Mouse (Mus musculus): ENCODE results near the gene Cyp2f2. TPM values are rescaled to one million over a fixed set of nuclear protein-coding genes. Genes with fewer than 3 reads are reported as not detected.

Gene Cyp2f2
- polyA plus RNA-seq, 1 experiment from 2014 or later: not detected

- Histone ChIP-seq H3K36me3 (ENCODE audit: control insufficient read depth, insufficient read depth, low read length) (peaks cover 7% of the 10 kb centered on the region), H3K4me1 (ENCODE audit: control insufficient read depth, insufficient read depth, low read length) (peaks cover 5% of the 10 kb centered on the region), H3K27me3 (ENCODE audit: control insufficient read depth, insufficient read depth, low read length) (no peaks in the 10 kb centered on the region), H3K27ac (ENCODE audit: low read depth, low read length) (peak overlapping the region; percentile 82), H3K4me3 (ENCODE audit: low read depth, low read length) (peak overlapping the region; percentile 63), H3K4me2 (ENCODE audit: low read depth, low read length) (peak overlapping the region; percentile 47), H3K9me3 (ENCODE audit: control insufficient read depth, low read length) (no peaks in the 10 kb centered on the region), H3K9ac (replicated peaks; ENCODE audit: low read depth, low read length) (peak overlapping the region; percentile 18)
- 48% methylated on average over 16 of the region's 16 CpGs for WGBS
- ATAC-seq (ENCODE audit: low read depth): no peak; the same call in 1 of the 2 replicates
These were observed 59.7 kb downstream of the Cyp2f2 start for GRCm38 (mm10) chr7:27179217-27179918.

DNA sequence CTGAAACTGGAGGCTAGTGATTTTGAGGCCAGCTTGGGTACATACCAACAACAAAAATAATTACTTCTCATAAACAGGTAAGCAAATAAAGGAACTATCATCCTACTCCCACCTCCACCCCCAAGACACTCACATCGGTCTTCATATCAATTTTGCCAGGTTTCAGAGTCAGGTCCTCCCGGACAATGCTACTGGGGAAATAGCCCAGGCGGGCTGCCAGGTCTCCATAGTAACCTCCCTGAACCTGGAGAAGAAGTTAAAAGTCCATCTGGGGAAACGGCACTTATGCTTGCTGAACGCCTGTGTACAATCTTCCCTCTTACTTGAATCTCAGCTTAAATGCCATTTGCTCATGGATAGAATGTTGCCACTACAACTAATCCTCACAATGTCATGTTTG, 60.3 kb downstream of the Cyp2f2 start:
- WGBS: 45% methylated on average over 5 of the region's 5 CpGs
- Histone ChIP-seq H3K27ac (ENCODE audit: low read depth, low read length) (0 out of 2 replicates have a peak overlapping the region, but pooled peaks have one; percentile 82), H3K36me3 (ENCODE audit: control insufficient read depth, insufficient read depth, low read length) (peaks cover 13% of the 10 kb centered on the region), H3K4me1 (ENCODE audit: control insufficient read depth, insufficient read depth, low read length) (peaks cover 5% of the 10 kb centered on the region), H3K9me3 (ENCODE audit: control insufficient read depth, low read length) (no peaks in the 10 kb centered on the region), H3K9ac (replicated peaks; ENCODE audit: low read depth, low read length) (no peak overlapping the region), H3K4me2 (ENCODE audit: low read depth, low read length) (no peak overlapping the region), H3K4me3 (ENCODE audit: low read depth, low read length) (no peak overlapping the region), H3K27me3 (ENCODE audit: control insufficient read depth, insufficient read depth, low read length) (no peaks in the 10 kb centered on the region)
- no peak for ATAC-seq (ENCODE audit: low read depth)

DNA sequence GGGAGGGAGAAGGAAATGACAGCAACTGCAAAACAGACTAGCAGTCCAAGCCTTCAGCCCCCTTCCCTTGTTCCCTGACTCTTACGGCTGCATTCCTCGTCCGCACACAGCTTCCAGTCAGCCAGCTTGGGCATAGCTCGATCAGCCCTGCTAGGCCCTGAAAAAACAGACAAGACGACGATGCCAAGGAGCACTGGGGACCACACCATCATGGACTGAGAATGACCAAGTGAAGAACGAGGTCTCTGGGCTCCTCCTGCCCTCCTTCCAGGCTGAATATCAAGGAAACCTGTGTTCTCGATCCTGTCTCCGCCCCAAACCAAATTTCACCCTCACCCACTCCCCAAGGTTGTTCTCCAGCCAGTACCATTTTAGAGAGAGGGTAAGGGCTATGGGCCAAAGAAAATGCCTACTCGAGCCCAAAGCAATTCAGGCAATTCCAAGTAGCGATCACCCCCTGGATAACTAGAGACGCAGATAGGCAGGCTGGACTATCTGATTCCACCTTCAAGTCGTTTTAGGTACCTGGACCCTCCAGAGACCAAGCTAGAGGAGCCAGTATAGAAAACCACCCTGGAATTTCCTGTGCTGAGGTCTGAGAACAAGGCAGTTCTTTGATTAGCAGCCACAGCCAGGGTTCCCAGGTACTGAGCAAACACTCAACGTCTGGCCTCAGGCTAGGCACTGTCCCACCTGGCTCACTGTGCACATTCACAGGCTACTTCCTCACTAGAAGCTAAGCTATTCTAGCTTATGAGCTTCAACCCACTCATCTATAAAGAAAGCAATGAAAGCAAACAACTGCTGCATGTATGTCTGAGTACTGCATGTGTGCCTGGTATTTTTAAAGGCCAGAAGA, 61.4 kb downstream of the Cyp2f2 start, which contains the start of the genes Gm21983 and Mia:
Gm21983 (minus strand) TSS at position 250 of the 859 bp plus-strand sequence.
Mia (minus strand) TSS at position 321 of the 859 bp plus-strand sequence.
- WGBS: 68% methylated on average over 14 of the region's 14 CpGs
- H3K27ac ChIP-seq (ENCODE audit: low read depth, low read length): peak within 1 kb of the TSS; percentile 82; the same call in 1 of the 2 replicates
- no peaks in the 10 kb centered on the region for H3K9me3 ChIP-seq (ENCODE audit: control insufficient read depth, low read length)
- no peaks in the 10 kb centered on the region for H3K27me3 ChIP-seq (ENCODE audit: control insufficient read depth, insufficient read depth, low read length)
- H3K4me3 ChIP-seq (ENCODE audit: low read depth, low read length): no peak within 1 kb of the TSS
- H3K36me3 ChIP-seq (ENCODE audit: control insufficient read depth, insufficient read depth, low read length): peaks cover 16% of the 10 kb centered on the region
- H3K4me1 ChIP-seq (ENCODE audit: control insufficient read depth, insufficient read depth, low read length): peaks cover 5% of the 10 kb centered on the region
- H3K4me2 ChIP-seq (ENCODE audit: low read depth, low read length): no peak within 1 kb of the TSS
- no peak within 1 kb of the TSS for H3K9ac ChIP-seq (replicated peaks; ENCODE audit: low read depth, low read length)
- no peak for ATAC-seq (ENCODE audit: low read depth)

DNA sequence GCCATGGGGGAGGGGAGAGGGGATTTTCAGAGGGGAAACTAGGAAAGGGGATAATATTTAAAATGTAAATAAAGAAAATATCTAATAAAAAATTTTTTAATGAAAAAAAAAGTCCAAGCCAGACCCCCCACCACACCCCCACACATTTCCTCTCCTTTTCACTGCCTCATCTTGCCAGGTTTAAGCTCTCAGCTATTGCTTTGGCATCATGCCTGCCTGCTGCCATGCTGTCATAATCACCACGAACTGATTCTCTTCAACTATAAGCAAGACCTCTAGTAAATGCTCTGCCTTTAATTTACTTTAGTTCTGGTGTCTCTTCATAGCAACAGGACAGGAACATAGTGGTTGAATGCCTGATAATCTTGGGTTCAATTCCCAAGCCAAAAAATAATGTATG, 62.8 kb downstream of the Cyp2f2 start:
- no peak overlapping the region for H3K4me2 ChIP-seq (ENCODE audit: low read depth, low read length)
- no peak overlapping the region for H3K4me3 ChIP-seq (ENCODE audit: low read depth, low read length)
- no peak overlapping the region for H3K27ac ChIP-seq (ENCODE audit: low read depth, low read length)
- H3K9me3 ChIP-seq (ENCODE audit: control insufficient read depth, low read length): no peaks in the 10 kb centered on the region
- ATAC-seq (ENCODE audit: low read depth): no peak
- H3K4me1 ChIP-seq (ENCODE audit: control insufficient read depth, insufficient read depth, low read length): peaks cover 5% of the 10 kb centered on the region
- H3K36me3 ChIP-seq (ENCODE audit: control insufficient read depth, insufficient read depth, low read length): peaks cover 28% of the 10 kb centered on the region
- no peaks in the 10 kb centered on the region for H3K27me3 ChIP-seq (ENCODE audit: control insufficient read depth, insufficient read depth, low read length)
- no peak overlapping the region for H3K9ac ChIP-seq (replicated peaks; ENCODE audit: low read depth, low read length)
- 85% methylated on average over 1 of the region's 1 CpGs for WGBS

Small RNAs within 50 kb of the gene (microRNA-seq; reads per million reads assigned to microRNA genes)
- gene Mir3101: not detected

Other genes starting within 250 kb of the Cyp2f2 start
- not detected in 2 replicates for gene Cyp2a22, start 180.5 kb upstream of the Cyp2f2 start, polyA plus RNA-seq (2014; fragmentation: Nextera tagmentation; extraction: Ambion mirVana)
- not detected in 2 replicates for gene Cyp2a12, start 90.8 kb upstream of the Cyp2f2 start, polyA plus RNA-seq (2014; fragmentation: Nextera tagmentation; extraction: Ambion mirVana)
- 0.16 TPM in 1 of 2 replicates, not detected in the other for gene Cyp2t4, start 33.8 kb downstream of the Cyp2f2 start, polyA plus RNA-seq (2014; fragmentation: Nextera tagmentation; extraction: Ambion mirVana)
- gene Egln2, start 46.9 kb downstream of the Cyp2f2 start, polyA plus RNA-seq (2014; fragmentation: Nextera tagmentation; extraction: Ambion mirVana): 46.9 and 48.3 TPM in 2 replicates
- 100.0 and 100 TPM in 2 replicates for gene Rab4b, start 59.0 kb downstream of the Cyp2f2 start, polyA plus RNA-seq (2014; fragmentation: Nextera tagmentation; extraction: Ambion mirVana)
- 0.94 TPM in 1 of 2 replicates, not detected in the other for gene Gm21983, start 61.2 kb downstream of the Cyp2f2 start, polyA plus RNA-seq (2014; fragmentation: Nextera tagmentation; extraction: Ambion mirVana)
- 14.7 and 24.4 TPM in 2 replicates for gene Mia, start 61.2 kb downstream of the Cyp2f2 start, polyA plus RNA-seq (2014; fragmentation: Nextera tagmentation; extraction: Ambion mirVana)
- 3.6 TPM in 2 replicates for gene BC024978, start 75.9 kb downstream of the Cyp2f2 start, polyA plus RNA-seq (2014; fragmentation: Nextera tagmentation; extraction: Ambion mirVana)
- 197 and 207 TPM in 2 replicates for gene Snrpa, start 76.4 kb downstream of the Cyp2f2 start, polyA plus RNA-seq (2014; fragmentation: Nextera tagmentation; extraction: Ambion mirVana)
- 6.6 and 7.2 TPM in 2 replicates for gene Itpkc, start 108.8 kb downstream of the Cyp2f2 start, polyA plus RNA-seq (2014; fragmentation: Nextera tagmentation; extraction: Ambion mirVana)
- gene Coq8b, start 113.1 kb downstream of the Cyp2f2 start, polyA plus RNA-seq (2014; fragmentation: Nextera tagmentation; extraction: Ambion mirVana): 16.7 and 20.9 TPM in 2 replicates
- 22.6 and 27.9 TPM in 2 replicates for gene Numbl, start 138.5 kb downstream of the Cyp2f2 start, polyA plus RNA-seq (2014; fragmentation: Nextera tagmentation; extraction: Ambion mirVana)
- gene Ltbp4, start 217.8 kb downstream of the Cyp2f2 start, polyA plus RNA-seq (2014; fragmentation: Nextera tagmentation; extraction: Ambion mirVana): 5.8 and 11.5 TPM in 2 replicates
- gene Shkbp1, start 236.1 kb downstream of the Cyp2f2 start, polyA plus RNA-seq (2014; fragmentation: Nextera tagmentation; extraction: Ambion mirVana): 29.6 and 35.6 TPM in 2 replicates
- not detected in 2 replicates for gene Gm20479, start 237.5 kb downstream of the Cyp2f2 start, polyA plus RNA-seq (2014; fragmentation: Nextera tagmentation; extraction: Ambion mirVana)